In the genomic region with DNA sequence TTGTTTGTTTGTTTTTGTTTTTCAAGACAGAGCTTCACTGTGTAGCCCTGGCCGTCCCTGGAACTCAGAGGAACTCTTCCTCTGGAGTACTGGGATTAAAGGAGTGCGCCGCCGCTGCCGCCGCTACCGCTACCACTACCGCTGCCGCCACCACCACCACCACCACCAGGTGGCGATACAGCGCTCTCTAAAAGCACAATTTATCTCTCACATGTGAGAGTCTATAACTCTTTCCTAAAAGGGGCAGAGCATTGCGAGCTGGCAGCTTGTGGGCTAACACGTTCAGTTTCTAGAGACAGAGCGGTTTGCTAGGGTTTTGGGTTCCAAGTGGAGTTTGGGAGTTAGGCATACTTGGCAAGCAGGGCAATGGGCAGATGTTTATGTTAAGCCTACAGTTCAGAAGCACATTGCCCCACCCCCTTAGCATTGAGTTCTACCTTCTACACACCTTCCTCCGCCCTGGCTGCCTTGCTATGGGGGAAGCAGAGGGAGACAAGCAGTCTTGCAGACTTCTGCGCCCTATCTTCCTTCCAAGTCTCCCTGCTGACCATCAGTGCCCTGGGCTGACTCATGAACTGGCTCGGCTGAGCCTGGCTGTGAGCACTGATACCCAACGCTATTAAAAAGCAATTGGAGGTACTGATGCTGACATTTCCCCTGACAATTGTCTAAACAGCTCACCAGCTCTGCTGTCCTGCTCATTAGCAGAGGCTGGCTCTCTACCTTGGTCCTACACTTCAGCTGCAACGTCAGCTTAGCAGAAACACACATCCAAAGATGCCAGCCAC, we compare ENCODE assay signal across 8 mouse cellular contexts. TPM values are rescaled to one million over a fixed set of nuclear protein-coding genes. Genes with fewer than 3 reads are reported as not detected.
A peak's percentile ranks its signal among the peaks of the same experiment; 100 is the strongest.
DNase-seq lines count a peak whose midpoint lies in the region; ATAC-seq and TF ChIP-seq lines count a peak whose summit lies in the region.

No protein-coding gene starts in this region.

- H3K27me3 ChIP-seq in embryonic facial prominence, embryonic 13.5 days, result peaks cover 51% of the 10 kb centered on the region
- H3K27me3 ChIP-seq in midbrain, postnatal 0 days (ENCODE audit: insufficient read depth, low read length), result peaks cover 14% of the 10 kb centered on the region
- H3K27me3 ChIP-seq in stomach, postnatal 0 days (ENCODE audit: control insufficient read depth, insufficient read depth, low read length), result no peaks in the 10 kb centered on the region

- peak; percentile 34 to 48 for DNase-seq in adrenal gland, postnatal 4 days (ENCODE audit: low spot score in 2 of 2)
- DNase-seq in heart, adult 8-10 months (ENCODE audit: low spot score), result peak; percentile 66
- DNase-seq in kidney, adult 9 months, result peak; percentile 59
- peak; percentile 79 for DNase-seq in liver
- peak; percentile 88 for DNase-seq in midbrain, postnatal 0 days (ENCODE audit: low spot score)
- DNase-seq in stomach, postnatal 0 days (ENCODE audit: low spot score), result peak; percentile 90

- H3K9me3 ChIP-seq in embryonic facial prominence, embryonic 13.5 days, result no peaks in the 10 kb centered on the region
- H3K9me3 ChIP-seq in midbrain, postnatal 0 days (ENCODE audit: low read length), result no peaks in the 10 kb centered on the region
- H3K9me3 ChIP-seq in stomach, postnatal 0 days (ENCODE audit: control insufficient read depth, low read length), result no peaks in the 10 kb centered on the region

- H3K4me1 ChIP-seq in embryonic facial prominence, embryonic 13.5 days, result peaks cover 24% of the 10 kb centered on the region
- H3K4me1 ChIP-seq in midbrain, postnatal 0 days (ENCODE audit: insufficient read depth, low read length), result peaks cover 3% of the 10 kb centered on the region; the same call in 1 of the 2 replicates
- 0 out of 2 replicates have a peak, but pooled peaks cover 2% of the 10 kb centered on the region for H3K4me1 ChIP-seq in stomach, postnatal 0 days (replicated peaks; ENCODE audit: control insufficient read depth, insufficient read depth)

- peak overlapping the region; percentile 70 for H3K4me2 ChIP-seq in embryonic facial prominence, embryonic 13.5 days
- H3K4me2 ChIP-seq in midbrain, postnatal 0 days (ENCODE audit: low read depth, low read length, poor library complexity, severe bottlenecking), result peak overlapping the region; percentile 49
- peak overlapping the region; percentile 61 for H3K4me2 ChIP-seq in stomach, postnatal 0 days (replicated peaks; ENCODE audit: low read depth)

- H3K27ac ChIP-seq in embryonic facial prominence, embryonic 13.5 days, result no peak overlapping the region
- H3K27ac ChIP-seq in midbrain, postnatal 0 days (ENCODE audit: low read depth, low read length), result no peak overlapping the region
- no peak overlapping the region for H3K27ac ChIP-seq in stomach, postnatal 0 days (replicated peaks)

- WGBS in embryonic facial prominence, embryonic 13.5 days, result 10% methylated on average over 19 of the region's 19 CpGs
- WGBS in midbrain, postnatal 0 days, result 9% methylated on average over 19 of the region's 19 CpGs
- WGBS in stomach, postnatal 0 days, result 5% methylated on average over 19 of the region's 19 CpGs

- peak; percentile 49 for ATAC-seq in CD4-positive, CD25-positive, alpha-beta regulatory T cell, adult 4 months
- ATAC-seq in embryonic facial prominence, embryonic 13.5 days (ENCODE audit: insufficient number of reproducible peaks, insufficient read depth, low FRiP score, low TSS enrichment, low read depth), result no peak
- ATAC-seq in midbrain, postnatal 0 days (ENCODE audit: low FRiP score), result no peak
- peak; percentile 11; the same call in 1 of the 2 replicates for ATAC-seq in stomach, postnatal 0 days (ENCODE audit: low FRiP score, low TSS enrichment)

- H3K36me3 ChIP-seq in embryonic facial prominence, embryonic 13.5 days, result no peaks in the 10 kb centered on the region
- H3K36me3 ChIP-seq in midbrain, postnatal 0 days (ENCODE audit: insufficient read depth, low read length), result no peaks in the 10 kb centered on the region
- H3K36me3 ChIP-seq in stomach, postnatal 0 days (ENCODE audit: control insufficient read depth, insufficient read depth, low read length), result no peaks in the 10 kb centered on the region

- no peak for TF ChIP-seq EP300 in stomach, postnatal 0 days (optimal IDR thresholded peaks at IDR 0.05)

- 0 out of 2 replicates have a peak overlapping the region, but pooled peaks have one; percentile 27 for H3K9ac ChIP-seq in embryonic facial prominence, embryonic 13.5 days
- H3K9ac ChIP-seq in midbrain, postnatal 0 days (replicated peaks; ENCODE audit: low read length, poor library complexity, severe bottlenecking), result no peak overlapping the region
- H3K9ac ChIP-seq in stomach, postnatal 0 days (ENCODE audit: low read length), result no peak overlapping the region

- TF ChIP-seq CTCF in midbrain, postnatal 0 days (IDR thresholded peaks at IDR 0.05), result peak; percentile 96
- peak; percentile 95 for TF ChIP-seq CTCF in stomach, postnatal 0 days (IDR thresholded peaks at IDR 0.05; ENCODE audit: low read depth)

- H3K4me3 ChIP-seq in embryonic facial prominence, embryonic 13.5 days, result peak overlapping the region; percentile 40
- H3K4me3 ChIP-seq in midbrain, postnatal 0 days (ENCODE audit: low read depth, low read length), result peak overlapping the region; percentile 24
- peak overlapping the region; percentile 27 for H3K4me3 ChIP-seq in stomach, postnatal 0 days (ENCODE audit: low read depth, low read length)

RNA-seq across cellular contexts. Expression of a gene that starts 24.6 kb away (rescaled TPM):
- polyA plus RNA-seq in CD4-positive, CD25-positive, alpha-beta regulatory T cell, adult 4 months (2017; shearing (Covaris generic)), result under 1 TPM in 1 of 2 experiments, not detected in 1; 0.42 TPM
- total RNA-seq in adrenal gland, postnatal 4 days (2021), result 10 to 100 TPM; 43.6 to 50.6 TPM
- polyA plus RNA-seq in embryonic facial prominence, embryonic 13.5 days (2015; fragmentation: Nextera tagmentation; extraction: Ambion mirVana), result 6.9 and 8.3 TPM in 2 replicates
- total RNA-seq in heart, adult 8-10 months (2022), result 1 to 10 TPM; 6.3 to 8.6 (median 7.0) TPM
- total RNA-seq in midbrain, postnatal 0 days (2014; rRNA removed), result 24.9 and 28.2 TPM in 2 replicates
- 7.0 and 7.1 TPM in 2 replicates for polyA plus RNA-seq in midbrain, postnatal 0 days (2015; fragmentation: Nextera tagmentation; extraction: Ambion mirVana)
- 7.3 and 10.9 TPM in 2 replicates for polyA plus RNA-seq in stomach, postnatal 0 days (2015; fragmentation: Nextera tagmentation; extraction: Ambion mirVana)

Comparison
In these comparisons a context has a peak if more than half of its experiments do, and no peak if none do; other contexts are left out.
1. ATAC-seq: peak in CD4-positive, CD25-positive, alpha-beta regulatory T cell, adult 4 months (single experiment) and stomach, postnatal 0 days (single experiment); none in embryonic facial prominence, embryonic 13.5 days (single experiment) and midbrain, postnatal 0 days (single experiment).
2. Peak in every context shown above with its lines, with median percentiles within 50 percentile points of each other: DNase-seq, H3K4me2 ChIP-seq and H3K4me3 ChIP-seq.